Mouse (Mus musculus): ENCODE data around the gene Trim3. TPM values are rescaled to one million over a fixed set of nuclear protein-coding genes. Genes with fewer than 3 reads are reported as not detected.

Trim3 gene
- polyA plus RNA-seq (2015; fragmentation: Nextera tagmentation; extraction: Ambion mirVana): 6.0 and 8.5 TPM in 2 replicates

GRCm38 (mm10) chr7:105633127-105633800, at the start of gene Trim3:
Trim3 (minus strand) TSS chr7:105633571.

GRCm38 (mm10) chr7:105650639-105651435, 17.5 kb upstream of the Trim3 start, which contains the start of gene Dnhd1:
Dnhd1 (plus strand) TSS chr7:105650827.

GRCm38 (mm10) chr7:105640233-105640893, 7.0 kb upstream of the Trim3 start, which contains the start of the genes Arfip2 and Gm45799:
Arfip2 (minus strand) TSS chr7:105640416.
Gm45799 (plus strand) TSS chr7:105640552.

GRCm38 (mm10) chr7:105639756-105640155, 6.4 kb upstream of the Trim3 start, which contains the start of gene Timm10b:
Timm10b (plus strand) TSS chr7:105640056.

GRCm38 (mm10) chr7:105581094-105581703, 52.2 kb downstream of the Trim3 start, which contains the start of gene Apbb1:
Apbb1 (minus strand) TSS chr7:105581653.

Other genes with a start within 250 kb of the Trim3 start
- gene Fam160a2, start 233.5 kb downstream of the Trim3 start, polyA plus RNA-seq (2015; fragmentation: Nextera tagmentation; extraction: Ambion mirVana): 22.6 and 25.5 TPM in 2 replicates
- 0.05 TPM in 1 of 2 replicates, not detected in the other for gene Cnga4, start 229.0 kb downstream of the Trim3 start, polyA plus RNA-seq (2015; fragmentation: Nextera tagmentation; extraction: Ambion mirVana)
- gene Cckbr, start 207.8 kb downstream of the Trim3 start, polyA plus RNA-seq (2015; fragmentation: Nextera tagmentation; extraction: Ambion mirVana): not detected in 2 replicates
- 56.0 and 66.3 TPM in 2 replicates for gene Cavin3, start 151.3 kb downstream of the Trim3 start, polyA plus RNA-seq (2015; fragmentation: Nextera tagmentation; extraction: Ambion mirVana)
- gene Smpd1, start 79.2 kb downstream of the Trim3 start, polyA plus RNA-seq (2015; fragmentation: Nextera tagmentation; extraction: Ambion mirVana): 17.5 and 18.0 TPM in 2 replicates
- gene Apbb1, start 51.9 kb downstream of the Trim3 start, polyA plus RNA-seq (2015; fragmentation: Nextera tagmentation; extraction: Ambion mirVana): 3.4 and 4.6 TPM in 2 replicates
- gene Hpx, start 33.4 kb downstream of the Trim3 start, polyA plus RNA-seq (2015; fragmentation: Nextera tagmentation; extraction: Ambion mirVana): 0.61 and 0.69 TPM in 2 replicates
- gene Timm10b, start 6.5 kb upstream of the Trim3 start, polyA plus RNA-seq (2015; fragmentation: Nextera tagmentation; extraction: Ambion mirVana): 172 and 176 TPM in 2 replicates
- gene Arfip2, start 6.8 kb upstream of the Trim3 start, polyA plus RNA-seq (2015; fragmentation: Nextera tagmentation; extraction: Ambion mirVana): 17.2 and 22.3 TPM in 2 replicates
- 30.2 and 33.3 TPM in 2 replicates for gene Gm45799, start 7.0 kb upstream of the Trim3 start, polyA plus RNA-seq (2015; fragmentation: Nextera tagmentation; extraction: Ambion mirVana)
- 0.37 and 0.51 TPM in 2 replicates for gene Dnhd1, start 17.3 kb upstream of the Trim3 start, polyA plus RNA-seq (2015; fragmentation: Nextera tagmentation; extraction: Ambion mirVana)
- 153 and 175 TPM in 2 replicates for gene Ilk, start 103.0 kb upstream of the Trim3 start, polyA plus RNA-seq (2015; fragmentation: Nextera tagmentation; extraction: Ambion mirVana)
- 17.3 and 17.4 TPM in 2 replicates for gene Rrp8, start 103.8 kb upstream of the Trim3 start, polyA plus RNA-seq (2015; fragmentation: Nextera tagmentation; extraction: Ambion mirVana)
- gene Taf10, start 110.8 kb upstream of the Trim3 start, polyA plus RNA-seq (2015; fragmentation: Nextera tagmentation; extraction: Ambion mirVana): 135 and 154 TPM in 2 replicates
- gene Tpp1, start 118.7 kb upstream of the Trim3 start, polyA plus RNA-seq (2015; fragmentation: Nextera tagmentation; extraction: Ambion mirVana): 43.0 and 44.6 TPM in 2 replicates
- gene Dchs1, start 154.1 kb upstream of the Trim3 start, polyA plus RNA-seq (2015; fragmentation: Nextera tagmentation; extraction: Ambion mirVana): 1.6 and 2.4 TPM in 2 replicates
- 255 and 272 TPM in 2 replicates for gene Mrpl17, start 177.5 kb upstream of the Trim3 start, polyA plus RNA-seq (2015; fragmentation: Nextera tagmentation; extraction: Ambion mirVana)